Mouse (Mus musculus) heart, postnatal 10 days (tissue): ENCODE data around the gene Rpl34. TPM values are rescaled to one million over a fixed set of nuclear protein-coding genes. Genes with fewer than 3 reads are reported as not detected.

Source experiments
- DNase-seq, 2 experiments: peaks; one replicate each; pipeline ENCODE4 v3.0.0; 2021
- intact Hi-C: fragments of 180-260 bp; cut with DNase I; formaldehyde crosslinking; loops from one replicate; pipeline ENCODE4 v1.15.1; 2025
- total RNA-seq, 2 experiments: library from RNA; stranded (reverse); gene quantifications; 2 replicates each; pipeline ENCODE4 v1.2.3; 2021

Rpl34 gene
- total RNA-seq, 2 experiments from 2014 or later = 513 to 544 TPM

- DNase-seq = peak; percentile 77 to 87
- intact Hi-C loops = loop anchor here (1.0 to 2.0 kb wide), 2 partner anchors 522 to 530 kb away; no protein-coding TSS in a partner anchor
Measured at GRCm38 (mm10) chr3:130714775-130715568, 15.2 kb downstream of the Rpl34 start.

GRCm38 (mm10) chr3:130712891-130713290 is 17.3 kb downstream of the Rpl34 start:
- DNase-seq = no peak
- intact Hi-C loops = loop anchor here (2.0 kb wide), 1 partner anchor 18 kb away; the partner anchor contains the start of gene Rpl34

GRCm38 (mm10) chr3:130710103-130710502 is 20.1 kb downstream of the Rpl34 start:
- intact Hi-C loops = no loop called here
- no peak for DNase-seq

GRCm38 (mm10) chr3:130708967-130709924 is 21.0 kb downstream of the Rpl34 start, which contains the start of gene Ostc:
Gene Ostc, minus strand, starts transcription at chr3:130709444.
- DNase-seq = peak; percentile 96 to 97
- intact Hi-C loops = loop anchor here (5.0 kb wide), 1 partner anchor 877 kb away; the partner anchor contains the start of gene Gar1

GRCm38 (mm10) chr3:130708529-130708928 is 21.7 kb downstream of the Rpl34 start:
- peak in 1 of 2 experiments; percentile 16 for DNase-seq
- intact Hi-C loops = loop anchor here (5.0 kb wide), 1 partner anchor 876 kb away; the partner anchor contains the start of gene Gar1

GRCm38 (mm10) chr3:130702289-130702688 is 27.9 kb downstream of the Rpl34 start:
- no peak for DNase-seq
- intact Hi-C loops = no loop called here

GRCm38 (mm10) chr3:130697622-130698021 is 32.6 kb downstream of the Rpl34 start:
- no peak for DNase-seq
- intact Hi-C loops = loop anchor here (10.0 kb wide), 1 partner anchor 793 kb away; the partner anchor contains the start of gene Casp6

- intact Hi-C loops = loop anchor here (5.0 to 10.0 kb wide), 4 partner anchors 87 to 790 kb away; partner anchors contain the start of gene Casp6
- no peak for DNase-seq
Measured at GRCm38 (mm10) chr3:130694705-130695104, 35.5 kb downstream of the Rpl34 start.

- intact Hi-C loops = loop anchor here (5.0 to 10.0 kb wide), 4 partner anchors 87 to 789 kb away; partner anchors contain the start of gene Casp6
Measured at GRCm38 (mm10) chr3:130694041-130694593, 36.1 kb downstream of the Rpl34 start.

GRCm38 (mm10) chr3:130691596-130692170 is 38.5 kb downstream of the Rpl34 start:
- no peak for DNase-seq
- intact Hi-C loops = loop anchor here (5.0 to 10.0 kb wide), 4 partner anchors 84 to 787 kb away; partner anchors contain the start of gene Casp6

More at GRCm38 (mm10) chr3:130694041-130694593, 36.1 kb downstream of the Rpl34 start:
- no peak for DNase-seq

GRCm38 (mm10) chr3:130690834-130691595 is 39.2 kb downstream of the Rpl34 start:
- intact Hi-C loops = loop anchor here (1.0 to 10.0 kb wide), 5 partner anchors 84 to 786 kb away; partner anchors contain the start of gene Casp6
- DNase-seq = peak; percentile 72 to 73

- DNase-seq = peak; percentile 73 to 85
- intact Hi-C loops = loop anchor here (1.0 to 10.0 kb wide), 5 partner anchors 82 to 785 kb away; partner anchors contain the start of gene Casp6
Measured at GRCm38 (mm10) chr3:130689630-130690029, 40.6 kb downstream of the Rpl34 start.

- intact Hi-C loops = no loop called here
- no peak for DNase-seq
Measured at GRCm38 (mm10) chr3:130687051-130687450, 43.1 kb downstream of the Rpl34 start.

GRCm38 (mm10) chr3:130685014-130685366 is 45.2 kb downstream of the Rpl34 start:
- intact Hi-C loops = no loop called here

GRCm38 (mm10) chr3:130684276-130685013 is 45.8 kb downstream of the Rpl34 start:
- intact Hi-C loops = no loop called here
- no peak for DNase-seq

More at GRCm38 (mm10) chr3:130685014-130685366, 45.2 kb downstream of the Rpl34 start:
- DNase-seq = no peak

GRCm38 (mm10) chr3:130683836-130684235 is 46.4 kb downstream of the Rpl34 start:
- intact Hi-C loops = no loop called here
- no peak for DNase-seq

- intact Hi-C loops = no loop called here
- peak in 1 of 2 experiments; percentile 27 for DNase-seq
Measured at GRCm38 (mm10) chr3:130682183-130682582, 48.0 kb downstream of the Rpl34 start.

- DNase-seq = no peak
- intact Hi-C loops = no loop called here
Measured at GRCm38 (mm10) chr3:130681226-130681625, 49.0 kb downstream of the Rpl34 start.
